Mouse (Mus musculus): Measurements from ENCODE around the gene Stat6.

- TF ChIP-seq POLR2A (IDR thresholded peaks at IDR 0.05; ENCODE audit: low read depth, low read length) (no peak), CTCF (conservative IDR thresholded peaks at IDR 0.05; ENCODE audit: insufficient read depth, insufficient read length, low read depth, low read length) (no peak)
Observed at GRCm38 (mm10) chr10:127679208-127679607, 36.4 kb downstream of the Stat6 start.

Measured in kidney, adult 2 months (tissue).